Mouse (Mus musculus) liver, adult 2 months (tissue): Measurements from ENCODE around the gene Bbx.

Source experiments
- CTCF ChIP-seq: fragments of 200-500 bp; IDR thresholded peaks from 2 replicates; pipeline ENCODE4 v1.5.1; 2011; ENCODE audit warnings: low read depth, low read length, control low read depth
- POLR2A ChIP-seq: fragments of 200-500 bp; IDR thresholded peaks from 2 replicates; pipeline ENCODE4 v1.6.1; 2011; ENCODE audit warnings: low read length, control low read depth; ENCODE audit not compliant: insufficient read depth; ENCODE audit errors: extremely low read depth

DNA sequence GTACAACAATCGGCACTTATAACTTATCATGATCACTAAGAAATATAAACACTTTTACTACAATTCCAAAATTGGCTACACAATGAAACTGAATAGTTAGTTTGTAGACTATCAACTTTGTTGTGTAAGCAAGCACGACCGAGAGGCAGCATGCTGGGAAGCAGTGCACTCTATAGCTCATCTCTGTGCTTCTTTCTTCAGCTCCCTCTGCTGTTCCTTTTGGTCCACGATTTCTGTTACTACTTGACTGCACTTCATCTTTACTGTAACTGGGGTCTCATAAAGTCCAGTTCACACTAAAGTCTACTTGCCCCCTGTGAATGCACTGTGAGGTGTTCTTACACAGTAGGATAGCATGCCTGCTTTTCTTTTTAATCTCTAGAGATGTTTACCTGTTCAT lies 189.7 kb downstream of the Bbx start:
- TF ChIP-seq CTCF = no peak
- TF ChIP-seq POLR2A = no peak
